Mouse (Mus musculus): Measurements from ENCODE around the gene Sgsm2. TPM values are rescaled to one million over a fixed set of nuclear protein-coding genes. Genes with fewer than 3 reads are reported as not detected.
"Not testable (repeated sequence)": the region's sequence is repeated elsewhere in the genome, so short reads cannot be mapped to it uniquely, and the experiment has no call there.

Gene Sgsm2
- total RNA-seq, 2 experiments from 2014 or later = 69.9 to 76.1 TPM

- DNase-seq (ENCODE audit: low spot score in 2 of 2) = peak; percentile 97
Measured at GRCm38 (mm10) chr11:74830256-74831161, 66.4 kb downstream of the Sgsm2 start, which contains the start of gene Mnt. Mnt (plus strand) TSS chr11:74830920.

- DNase-seq (ENCODE audit: low spot score in 2 of 2) = peak in 1 of 2 experiments; percentile 81
Measured at GRCm38 (mm10) chr11:74829812-74830211, 67.0 kb downstream of the Sgsm2 start.

GRCm38 (mm10) chr11:74828965-74829550 lies 67.8 kb downstream of the Sgsm2 start:
- DNase-seq (ENCODE audit: low spot score in 2 of 2) = no peak

GRCm38 (mm10) chr11:74828404-74828931 lies 68.4 kb downstream of the Sgsm2 start:
- DNase-seq (ENCODE audit: low spot score in 2 of 2) = no peak

GRCm38 (mm10) chr11:74827791-74828403 lies 69.0 kb downstream of the Sgsm2 start:
- no peak for DNase-seq (ENCODE audit: low spot score in 2 of 2)

- no peak for DNase-seq (ENCODE audit: low spot score in 2 of 2)
Measured at GRCm38 (mm10) chr11:74826702-74827101, 70.2 kb downstream of the Sgsm2 start.

- no peak for DNase-seq (ENCODE audit: low spot score in 2 of 2)
Measured at GRCm38 (mm10) chr11:74826151-74826550, 70.7 kb downstream of the Sgsm2 start.

- DNase-seq (ENCODE audit: low spot score in 2 of 2) = no peak
Measured at GRCm38 (mm10) chr11:74822746-74823440, 74.0 kb downstream of the Sgsm2 start.

GRCm38 (mm10) chr11:74821463-74821862 lies 75.4 kb downstream of the Sgsm2 start:
- DNase-seq (ENCODE audit: low spot score in 2 of 2) = peak in 1 of 2 experiments; percentile 33

- DNase-seq (ENCODE audit: low spot score in 2 of 2) = no peak
Measured at GRCm38 (mm10) chr11:74820921-74821320, 75.9 kb downstream of the Sgsm2 start.

GRCm38 (mm10) chr11:74815795-74816194 lies 81.1 kb downstream of the Sgsm2 start:
- DNase-seq (ENCODE audit: low spot score in 2 of 2) = no peak

GRCm38 (mm10) chr11:74811538-74811937 lies 85.3 kb downstream of the Sgsm2 start:
- no peak for DNase-seq (ENCODE audit: low spot score in 2 of 2)

- DNase-seq (ENCODE audit: low spot score in 2 of 2) = not testable (repeated sequence)
Measured at GRCm38 (mm10) chr11:74811027-74811426, 85.8 kb downstream of the Sgsm2 start.

- DNase-seq (ENCODE audit: low spot score in 2 of 2) = no peak
Measured at GRCm38 (mm10) chr11:74810134-74810533, 86.7 kb downstream of the Sgsm2 start.

- no peak for DNase-seq (ENCODE audit: low spot score in 2 of 2)
Measured at GRCm38 (mm10) chr11:74808251-74808853, 88.5 kb downstream of the Sgsm2 start.

GRCm38 (mm10) chr11:74807246-74807882 lies 89.5 kb downstream of the Sgsm2 start:
- no peak for DNase-seq (ENCODE audit: low spot score in 2 of 2)

- DNase-seq (ENCODE audit: low spot score in 2 of 2) = no peak
Measured at GRCm38 (mm10) chr11:74804081-74804627, 92.7 kb downstream of the Sgsm2 start.

- DNase-seq (ENCODE audit: low spot score in 2 of 2) = no peak
Measured at GRCm38 (mm10) chr11:74800658-74801057, 96.2 kb downstream of the Sgsm2 start.
